Mouse (Mus musculus): ENCODE measurements around the gene Pdzph1. TPM values are rescaled to one million over a fixed set of nuclear protein-coding genes. Genes with fewer than 3 reads are reported as not detected.

Pdzph1 gene
- polyA plus RNA-seq, 1 experiment from 2014 or later: 10.9 TPM

DNA sequence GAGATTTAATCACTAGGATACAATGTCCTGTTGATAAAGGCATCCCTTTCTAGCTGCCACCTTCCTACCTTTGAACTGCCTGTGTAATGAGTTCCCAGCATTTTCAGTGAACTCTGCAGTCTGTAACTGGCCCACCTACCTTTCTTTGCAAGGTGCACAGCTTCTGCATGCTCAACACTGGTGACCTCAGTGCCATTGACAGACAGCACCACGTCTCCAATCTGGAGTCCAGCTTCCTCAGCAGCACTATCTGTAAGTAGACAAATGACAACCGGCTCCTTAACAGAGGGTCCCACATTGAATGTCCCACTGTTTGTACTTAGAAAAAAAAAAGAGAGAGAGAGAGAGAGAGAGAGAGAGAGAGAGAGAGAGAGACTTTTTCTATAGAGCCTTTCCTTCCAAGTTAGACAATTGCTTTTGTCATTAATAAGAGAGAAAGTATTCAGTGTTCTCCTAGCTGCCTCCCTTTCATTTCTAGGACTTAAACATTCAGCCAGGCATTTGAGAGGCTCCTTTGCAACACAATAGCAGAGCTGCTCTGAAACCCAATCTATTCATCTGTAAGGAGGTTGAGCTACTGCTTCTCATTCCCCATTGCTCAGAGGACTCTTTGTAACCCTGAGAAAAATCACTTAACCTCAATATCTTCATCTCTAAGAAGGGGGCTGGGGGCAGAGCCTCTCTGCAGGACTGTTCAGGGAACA lies 58.7 kb downstream of the Pdzph1 start:
- Histone ChIP-seq H3K9me3 (ENCODE audit: control insufficient read depth, low read length) (no peaks in the 10 kb centered on the region), H3K27ac (ENCODE audit: low read depth, low read length) (no peak overlapping the region), H3K36me3 (ENCODE audit: control insufficient read depth, insufficient read depth, low read length) (no peaks in the 10 kb centered on the region), H3K4me3 (ENCODE audit: low read depth, low read length) (no peak overlapping the region), H3K4me2 (ENCODE audit: low read depth) (no peak overlapping the region), H3K9ac (ENCODE audit: low read length) (no peak overlapping the region), H3K27me3 (ENCODE audit: control insufficient read depth, insufficient read depth, low read length) (no peaks in the 10 kb centered on the region), H3K4me1 (ENCODE audit: control insufficient read depth, insufficient read depth, low read length) (no peaks in the 10 kb centered on the region)
- DNase-seq (ENCODE audit: low spot score): peak; percentile 39
- 7% methylated on average over 2 of the region's 2 CpGs for WGBS
- peak; percentile 79 for ATAC-seq (ENCODE audit: insufficient read depth, low FRiP score, low TSS enrichment)

DNA sequence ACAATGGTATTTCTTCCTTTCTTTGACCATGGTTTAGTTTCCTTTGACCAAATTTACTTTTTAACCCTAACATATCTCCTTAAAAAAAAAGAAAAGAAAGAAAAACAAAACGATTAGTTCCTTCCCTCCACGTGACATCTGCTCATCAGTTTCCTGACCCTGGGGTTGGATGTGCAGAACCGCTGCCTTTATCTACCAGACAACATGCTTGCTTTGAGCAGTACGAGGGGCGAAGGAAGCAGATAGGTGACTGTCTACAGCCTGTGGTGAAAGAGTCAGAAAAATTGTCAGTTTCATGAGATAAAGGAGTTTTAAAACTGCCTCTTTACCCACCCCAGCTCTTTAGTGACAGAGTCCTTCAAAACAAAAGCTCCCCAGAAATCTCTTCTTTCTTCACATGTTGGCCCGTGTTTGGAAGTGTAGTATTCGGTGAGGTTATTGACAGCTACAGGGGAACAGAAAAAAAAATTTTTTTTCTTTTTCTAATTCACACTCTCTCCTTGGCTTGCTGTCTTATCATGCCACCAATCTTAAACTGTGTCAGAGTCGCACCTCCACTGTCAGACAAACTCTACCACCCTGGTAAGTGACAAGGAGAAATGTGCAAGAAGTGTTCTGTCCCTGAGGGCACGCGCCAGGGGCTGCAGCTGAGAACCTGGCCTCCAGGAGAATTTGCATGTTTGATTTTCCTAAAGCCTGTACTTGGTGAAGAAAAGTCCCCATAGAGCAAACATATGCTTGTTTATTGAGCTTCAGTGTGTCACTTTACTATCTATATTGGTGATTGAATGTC lies 66.2 kb downstream of the Pdzph1 start:
- no peak overlapping the region for H3K9ac ChIP-seq (ENCODE audit: low read length)
- no peak overlapping the region for H3K4me2 ChIP-seq (ENCODE audit: low read depth)
- H3K27me3 ChIP-seq (ENCODE audit: control insufficient read depth, insufficient read depth, low read length): no peaks in the 10 kb centered on the region
- H3K27ac ChIP-seq (ENCODE audit: low read depth, low read length): no peak overlapping the region
- no peak for ATAC-seq (ENCODE audit: insufficient read depth, low FRiP score, low TSS enrichment)
- WGBS: 78% methylated on average over 10 of the region's 10 CpGs
- H3K4me1 ChIP-seq (ENCODE audit: control insufficient read depth, insufficient read depth, low read length): 0 out of 2 replicates have a peak, but pooled peaks cover 2% of the 10 kb centered on the region
- H3K9me3 ChIP-seq (ENCODE audit: control insufficient read depth, low read length): no peaks in the 10 kb centered on the region
- no peak overlapping the region for H3K4me3 ChIP-seq (ENCODE audit: low read depth, low read length)
- no peak for DNase-seq (ENCODE audit: low spot score)
- no peaks in the 10 kb centered on the region for H3K36me3 ChIP-seq (ENCODE audit: control insufficient read depth, insufficient read depth, low read length)

DNA sequence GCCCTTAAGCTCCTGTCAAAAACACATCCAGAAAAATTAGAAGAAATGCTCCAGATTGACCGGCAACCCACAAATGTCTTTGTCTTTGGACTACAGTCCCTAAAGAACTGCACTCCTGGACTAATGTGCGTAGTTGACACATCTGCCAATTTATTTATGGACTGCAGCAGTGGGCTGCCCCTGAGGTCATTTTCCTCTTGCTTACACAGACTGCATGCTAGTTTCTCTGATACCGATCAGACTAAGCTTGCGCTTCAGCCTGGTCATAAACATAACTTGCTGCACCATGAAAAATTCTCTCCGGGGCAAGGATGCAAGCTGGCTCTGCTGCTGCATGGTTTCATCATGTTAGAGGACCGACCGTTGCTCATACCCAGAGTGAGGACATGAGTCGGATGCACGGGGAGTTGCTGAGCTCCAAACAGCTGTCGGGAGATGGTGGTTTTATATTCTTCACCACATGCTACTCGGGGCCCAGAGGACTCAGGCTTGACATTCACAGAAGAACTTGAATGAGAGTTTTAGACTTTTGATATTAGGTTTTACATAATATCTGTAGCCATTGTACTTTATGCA lies 67.2 kb downstream of the Pdzph1 start:
- H3K4me2 ChIP-seq (ENCODE audit: low read depth): no peak overlapping the region
- no peak overlapping the region for H3K4me3 ChIP-seq (ENCODE audit: low read depth, low read length)
- 0 out of 2 replicates have a peak, but pooled peaks have one; percentile 43 for ATAC-seq (ENCODE audit: insufficient read depth, low FRiP score, low TSS enrichment)
- H3K36me3 ChIP-seq (ENCODE audit: control insufficient read depth, insufficient read depth, low read length): no peaks in the 10 kb centered on the region
- H3K4me1 ChIP-seq (ENCODE audit: control insufficient read depth, insufficient read depth, low read length): 0 out of 2 replicates have a peak, but pooled peaks cover 2% of the 10 kb centered on the region
- DNase-seq (ENCODE audit: low spot score): peak; percentile 42
- H3K9ac ChIP-seq (ENCODE audit: low read length): no peak overlapping the region
- H3K27me3 ChIP-seq (ENCODE audit: control insufficient read depth, insufficient read depth, low read length): no peaks in the 10 kb centered on the region
- H3K9me3 ChIP-seq (ENCODE audit: control insufficient read depth, low read length): no peaks in the 10 kb centered on the region
- 47% methylated on average over 11 of the region's 11 CpGs for WGBS
- no peak overlapping the region for H3K27ac ChIP-seq (ENCODE audit: low read depth, low read length)

DNA sequence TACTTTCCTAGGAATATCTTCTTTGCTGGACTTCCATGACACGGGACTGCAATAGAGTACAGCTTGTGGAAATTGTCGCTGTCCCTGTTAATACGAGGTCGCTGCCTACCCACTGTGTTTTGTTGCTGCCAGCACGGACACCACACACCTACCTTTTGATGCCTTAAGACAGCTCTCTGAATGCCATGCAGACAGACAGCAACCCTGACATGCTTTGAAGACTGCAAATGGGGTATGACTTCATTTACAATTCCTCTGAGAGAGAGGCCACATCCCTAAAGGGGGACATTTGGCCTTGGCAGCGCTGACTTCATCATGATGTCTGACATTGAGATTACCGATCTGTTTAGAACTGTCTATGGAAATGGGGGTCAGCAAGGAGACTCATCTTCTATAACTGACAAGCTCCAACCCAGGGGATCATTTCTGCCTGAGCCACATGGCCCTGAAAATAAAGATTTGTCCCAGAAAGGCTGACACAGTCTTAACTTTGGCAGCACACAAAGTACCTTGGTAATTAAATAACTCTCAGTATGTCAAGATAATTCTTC lies 67.8 kb downstream of the Pdzph1 start:
- DNase-seq (ENCODE audit: low spot score) (no peak), ATAC-seq (ENCODE audit: insufficient read depth, low FRiP score, low TSS enrichment) (no peak; the same call in 1 of the 2 replicates)
- H3K36me3 ChIP-seq (ENCODE audit: control insufficient read depth, insufficient read depth, low read length): no peaks in the 10 kb centered on the region
- H3K4me3 ChIP-seq (ENCODE audit: low read depth, low read length): no peak overlapping the region
- WGBS: 60% methylated on average over 7 of the region's 7 CpGs
- no peak overlapping the region for H3K27ac ChIP-seq (ENCODE audit: low read depth, low read length)
- H3K27me3 ChIP-seq (ENCODE audit: control insufficient read depth, insufficient read depth, low read length): no peaks in the 10 kb centered on the region
- no peak overlapping the region for H3K4me2 ChIP-seq (ENCODE audit: low read depth)
- H3K4me1 ChIP-seq (ENCODE audit: control insufficient read depth, insufficient read depth, low read length): 0 out of 2 replicates have a peak, but pooled peaks cover 2% of the 10 kb centered on the region
- H3K9ac ChIP-seq (ENCODE audit: low read length): no peak overlapping the region
- no peaks in the 10 kb centered on the region for H3K9me3 ChIP-seq (ENCODE audit: control insufficient read depth, low read length)

DNA sequence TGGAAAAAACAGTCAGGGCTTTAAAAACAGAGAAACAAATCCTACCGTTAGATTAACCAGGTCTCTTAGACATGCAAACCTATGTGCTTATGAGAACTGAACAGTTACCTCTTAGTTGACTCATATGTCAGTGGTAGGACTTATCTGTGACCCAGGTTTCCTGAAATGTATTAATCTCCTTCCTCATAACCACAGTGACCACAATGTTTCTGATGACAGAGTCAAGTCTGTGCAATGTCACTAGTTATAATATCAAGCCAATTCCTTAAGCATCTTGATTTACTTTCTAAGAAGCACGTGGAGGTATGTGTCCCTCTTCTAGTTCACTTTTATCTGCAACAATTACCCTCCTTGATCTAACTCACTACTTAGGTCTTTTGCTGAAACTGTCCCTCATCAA lies 68.4 kb downstream of the Pdzph1 start:
- no peak for DNase-seq (ENCODE audit: low spot score)
- no peak for ATAC-seq (ENCODE audit: insufficient read depth, low FRiP score, low TSS enrichment)
- H3K9ac ChIP-seq (ENCODE audit: low read length): no peak overlapping the region
- H3K27ac ChIP-seq (ENCODE audit: low read depth, low read length): no peak overlapping the region
- WGBS: 95% methylated on average over 2 of the region's 2 CpGs
- no peaks in the 10 kb centered on the region for H3K27me3 ChIP-seq (ENCODE audit: control insufficient read depth, insufficient read depth, low read length)
- no peaks in the 10 kb centered on the region for H3K9me3 ChIP-seq (ENCODE audit: control insufficient read depth, low read length)
- no peaks in the 10 kb centered on the region for H3K36me3 ChIP-seq (ENCODE audit: control insufficient read depth, insufficient read depth, low read length)
- H3K4me1 ChIP-seq (ENCODE audit: control insufficient read depth, insufficient read depth, low read length): 0 out of 2 replicates have a peak, but pooled peaks cover 2% of the 10 kb centered on the region
- no peak overlapping the region for H3K4me2 ChIP-seq (ENCODE audit: low read depth)
- H3K4me3 ChIP-seq (ENCODE audit: low read depth, low read length): no peak overlapping the region

DNA sequence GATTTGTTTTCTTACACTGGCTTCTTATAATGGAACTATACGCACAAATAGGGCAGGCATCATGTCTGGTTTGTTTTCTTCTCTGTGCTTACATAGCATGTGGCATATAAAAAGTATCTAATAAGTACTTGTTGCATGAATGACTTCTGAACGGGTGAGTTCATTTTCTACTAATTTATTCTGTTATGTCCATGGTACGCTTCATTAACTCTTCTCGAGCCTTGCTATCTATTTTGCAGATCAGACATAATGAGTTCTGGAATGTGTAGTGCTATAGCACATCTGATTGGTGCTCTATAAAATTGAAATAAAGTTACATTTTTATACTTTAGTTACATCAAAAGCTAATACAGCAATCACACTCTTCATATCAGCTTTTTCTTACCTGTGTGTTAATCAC lies 71.2 kb downstream of the Pdzph1 start:
- Histone ChIP-seq H3K4me3 (ENCODE audit: low read depth, low read length) (no peak overlapping the region), H3K9me3 (ENCODE audit: control insufficient read depth, low read length) (no peaks in the 10 kb centered on the region), H3K27ac (ENCODE audit: low read depth, low read length) (no peak overlapping the region), H3K4me2 (ENCODE audit: low read depth) (no peak overlapping the region), H3K9ac (ENCODE audit: low read length) (no peak overlapping the region), H3K4me1 (ENCODE audit: control insufficient read depth, insufficient read depth, low read length) (0 out of 2 replicates have a peak, but pooled peaks cover 2% of the 10 kb centered on the region), H3K36me3 (ENCODE audit: control insufficient read depth, insufficient read depth, low read length) (no peaks in the 10 kb centered on the region), H3K27me3 (ENCODE audit: control insufficient read depth, insufficient read depth, low read length) (no peaks in the 10 kb centered on the region)
- ATAC-seq (ENCODE audit: insufficient read depth, low FRiP score, low TSS enrichment): no peak
- DNase-seq (ENCODE audit: low spot score): no peak
- WGBS: 58% methylated on average over 4 of the region's 4 CpGs

DNA sequence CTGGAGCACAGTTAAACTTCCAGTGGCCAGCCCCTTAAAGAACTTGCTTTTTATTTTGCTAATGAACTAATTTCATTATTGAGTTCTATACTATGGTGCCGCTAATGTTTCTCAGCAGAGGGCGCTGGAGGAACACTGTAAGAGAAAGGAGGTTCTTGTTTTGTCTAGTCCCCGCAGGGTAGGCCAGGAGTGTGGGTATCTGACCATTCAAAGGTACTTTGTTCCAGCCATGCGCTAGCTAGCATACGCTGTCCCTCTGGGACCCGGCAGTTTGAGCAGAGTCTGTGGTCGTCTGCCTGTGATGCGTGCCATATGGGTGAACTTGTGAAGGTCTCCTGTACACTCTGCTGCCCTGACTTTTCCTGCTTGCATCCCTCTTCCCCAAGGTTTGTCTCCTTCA lies 72.1 kb downstream of the Pdzph1 start:
- peak overlapping the region; percentile 14; the same call in 1 of the 2 replicates for H3K4me2 ChIP-seq (ENCODE audit: low read depth)
- DNase-seq (ENCODE audit: low spot score): peak; percentile 63

DNA sequence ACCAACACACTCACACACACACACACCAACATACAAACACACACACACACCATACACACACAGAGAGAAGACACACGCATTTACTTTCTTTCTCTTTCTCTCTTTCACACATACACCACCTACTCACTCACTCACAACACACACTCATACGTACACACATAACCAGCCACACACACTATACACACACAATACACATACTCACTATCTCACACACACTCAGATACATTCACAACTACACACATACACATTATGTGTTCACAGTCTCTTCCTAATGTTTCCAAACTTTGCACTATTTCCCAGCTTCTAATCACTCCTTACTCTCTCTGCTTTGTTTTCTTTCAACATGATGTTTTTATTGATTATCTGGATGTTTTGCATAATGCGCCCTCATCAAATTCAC lies 72.6 kb downstream of the Pdzph1 start:
- ATAC-seq (ENCODE audit: insufficient read depth, low FRiP score, low TSS enrichment) (0 out of 2 replicates have a peak, but pooled peaks have one; percentile 8), DNase-seq (ENCODE audit: low spot score) (no peak)
- Histone ChIP-seq H3K36me3 (ENCODE audit: control insufficient read depth, insufficient read depth, low read length) (no peaks in the 10 kb centered on the region), H3K4me2 (ENCODE audit: low read depth) (no peak overlapping the region), H3K4me3 (ENCODE audit: low read depth, low read length) (no peak overlapping the region), H3K4me1 (ENCODE audit: control insufficient read depth, insufficient read depth, low read length) (no peaks in the 10 kb centered on the region), H3K9ac (ENCODE audit: low read length) (no peak overlapping the region), H3K27ac (ENCODE audit: low read depth, low read length) (no peak overlapping the region), H3K9me3 (ENCODE audit: control insufficient read depth, low read length) (no peaks in the 10 kb centered on the region), H3K27me3 (ENCODE audit: control insufficient read depth, insufficient read depth, low read length) (no peaks in the 10 kb centered on the region)
- 91% methylated on average over 3 of the region's 3 CpGs for WGBS

More for the DNA sequence above, 72.1 kb downstream of the Pdzph1 start:
- no peaks in the 10 kb centered on the region for H3K27me3 ChIP-seq (ENCODE audit: control insufficient read depth, insufficient read depth, low read length)
- peak; percentile 87 for ATAC-seq (ENCODE audit: insufficient read depth, low FRiP score, low TSS enrichment)
- no peaks in the 10 kb centered on the region for H3K9me3 ChIP-seq (ENCODE audit: control insufficient read depth, low read length)
- 0 out of 2 replicates have a peak, but pooled peaks cover 2% of the 10 kb centered on the region for H3K4me1 ChIP-seq (ENCODE audit: control insufficient read depth, insufficient read depth, low read length)
- H3K36me3 ChIP-seq (ENCODE audit: control insufficient read depth, insufficient read depth, low read length): no peaks in the 10 kb centered on the region
- no peak overlapping the region for H3K4me3 ChIP-seq (ENCODE audit: low read depth, low read length)
- no peak overlapping the region for H3K27ac ChIP-seq (ENCODE audit: low read depth, low read length)
- 12% methylated on average over 8 of the region's 8 CpGs for WGBS
- H3K9ac ChIP-seq (ENCODE audit: low read length): no peak overlapping the region
